Mouse (Mus musculus): ENCODE results near the gene Pfdn4. TPM values are rescaled to one million over a fixed set of nuclear protein-coding genes. Genes with fewer than 3 reads are reported as not detected.

The Pfdn4 gene
- total and polyA plus RNA-seq, 3 experiments, result 60.5 to 70.9 TPM; not detected in 1

GRCm38 (mm10) chr2:170474125-170474524 lies 22.1 kb upstream of the Pfdn4 start:
- Histone ChIP-seq H3K27me3 (ENCODE audit: control insufficient read depth in 1 of 2, insufficient read depth in 2 of 2, low read length in 2 of 2) (no peaks in the 10 kb centered on the region), H3K9me3 (replicated peaks; ENCODE audit: insufficient read depth, low read length) (no peaks in the 10 kb centered on the region), H3K36me3 (ENCODE audit: control insufficient read depth in 1 of 2, insufficient read depth in 2 of 2, low read length in 2 of 2) (no peaks in the 10 kb centered on the region), H3K4me1 (ENCODE audit: control insufficient read depth in 1 of 2, insufficient read depth in 2 of 2, low read length in 2 of 2) (no peaks in the 10 kb centered on the region), H3K79me2 (ENCODE audit: control insufficient read depth, insufficient read depth, low read length, poor library complexity) (no peaks in the 10 kb centered on the region), H3K9ac (ENCODE audit: control insufficient read depth, low read depth, low read length, poor library complexity, severe bottlenecking) (no peak overlapping the region), H3K27ac (ENCODE audit: control insufficient read depth, low read depth, low read length) (no peak overlapping the region), H3K4me3 (ENCODE audit: control insufficient read depth in 1 of 2, insufficient read depth in 1 of 2, low read depth in 2 of 2, low read length in 2 of 2) (no peak overlapping the region)
- no peak for DNase-seq (ENCODE audit: low read depth, low spot score)
- TF ChIP-seq POLR2AphosphoS5 (IDR thresholded peaks at IDR 0.05; ENCODE audit: borderline replicate concordance, low read depth, low read length) (no peak), ZC3H11A (IDR thresholded peaks at IDR 0.05; ENCODE audit: low read depth, low read length) (no peak), TAL1 (IDR thresholded peaks at IDR 0.05; ENCODE audit: low read length) (no peak), POLR2A (IDR thresholded peaks at IDR 0.05; ENCODE audit: control insufficient read depth in 1 of 2, insufficient read depth in 1 of 2, low read depth in 1 of 2, low read length in 2 of 2, poor library complexity in 1 of 2) (no peak), KAT2A (conservative IDR thresholded peaks at IDR 0.05; ENCODE audit: low read depth, low read length) (no peak), MEF2A (IDR thresholded peaks at IDR 0.05; ENCODE audit: extremely low read depth, insufficient replicate concordance, low read depth, low read length, poor library complexity, severe bottlenecking) (no peak), ZMIZ1 (IDR thresholded peaks at IDR 0.05; ENCODE audit: low read depth, low read length) (no peak), BHLHE40 (IDR thresholded peaks at IDR 0.05; ENCODE audit: borderline replicate concordance, low read depth, low read length) (no peak), CTCF (IDR thresholded peaks at IDR 0.05 in 2 of 3, conservative IDR thresholded peaks at IDR 0.05 in 1 of 3; ENCODE audit: control insufficient read depth in 1 of 3, insufficient read depth in 1 of 3, low read depth in 2 of 3, low read length in 3 of 3, poor library complexity in 1 of 3, severe bottlenecking in 1 of 3) (no peak), MYB (IDR thresholded peaks at IDR 0.05; ENCODE audit: low read depth, low read length) (no peak), RCOR1 (IDR thresholded peaks at IDR 0.05; ENCODE audit: low read depth, low read length) (no peak), TCF12 (IDR thresholded peaks at IDR 0.05; ENCODE audit: low read depth, low read length) (no peak)

GRCm38 (mm10) chr2:170475164-170475563 lies 21.1 kb upstream of the Pfdn4 start:
- TF ChIP-seq POLR2A (IDR thresholded peaks at IDR 0.05; ENCODE audit: control insufficient read depth in 1 of 2, insufficient read depth in 1 of 2, low read depth in 1 of 2, low read length in 2 of 2, poor library complexity in 1 of 2) (no peak), JUND (IDR thresholded peaks at IDR 0.05; ENCODE audit: low read depth, low read length) (no peak), MAFK (IDR thresholded peaks at IDR 0.05; ENCODE audit: borderline replicate concordance, low read depth, low read length) (no peak), USF1 (IDR thresholded peaks at IDR 0.05; ENCODE audit: low read depth, low read length) (no peak), ZC3H11A (IDR thresholded peaks at IDR 0.05; ENCODE audit: low read depth, low read length) (no peak), E2F4 (IDR thresholded peaks at IDR 0.05; ENCODE audit: borderline replicate concordance, low read depth, low read length) (no peak), ZKSCAN1 (IDR thresholded peaks at IDR 0.05; ENCODE audit: low read depth, low read length) (no peak), BHLHE40 (IDR thresholded peaks at IDR 0.05; ENCODE audit: borderline replicate concordance, low read depth, low read length) (no peak), KAT2A (conservative IDR thresholded peaks at IDR 0.05; ENCODE audit: low read depth, low read length) (no peak), CHD1 (IDR thresholded peaks at IDR 0.05; ENCODE audit: low read depth, low read length) (no peak), MYC (IDR thresholded peaks at IDR 0.05; ENCODE audit: low read depth, low read length) (no peak), ETS1 (IDR thresholded peaks at IDR 0.05; ENCODE audit: low read depth, low read length) (no peak), ZNF384 (IDR thresholded peaks at IDR 0.05; ENCODE audit: low read depth, low read length) (no peak), POLR2AphosphoS5 (IDR thresholded peaks at IDR 0.05; ENCODE audit: borderline replicate concordance, low read depth, low read length) (no peak), GATA1 (IDR thresholded peaks at IDR 0.05; ENCODE audit: low read depth, low read length) (no peak), SIN3A (IDR thresholded peaks at IDR 0.05; ENCODE audit: low read length) (no peak), CHD2 (IDR thresholded peaks at IDR 0.05; ENCODE audit: low read length) (no peak), USF2 (IDR thresholded peaks at IDR 0.05; ENCODE audit: borderline replicate concordance in 1 of 2, insufficient read depth in 1 of 2, low read depth in 1 of 2, low read length in 2 of 2) (no peak), SMC3 (IDR thresholded peaks at IDR 0.05; ENCODE audit: low read depth, low read length) (no peak), MAZ (IDR thresholded peaks at IDR 0.05; ENCODE audit: low read depth, low read length) (no peak)
- no peaks in the 10 kb centered on the region for H3K27me3 ChIP-seq (ENCODE audit: control insufficient read depth in 1 of 2, insufficient read depth in 2 of 2, low read length in 2 of 2)
- no peak overlapping the region for H3K4me3 ChIP-seq (ENCODE audit: control insufficient read depth in 1 of 2, insufficient read depth in 1 of 2, low read depth in 2 of 2, low read length in 2 of 2)
- no peaks in the 10 kb centered on the region for H3K9me3 ChIP-seq (replicated peaks; ENCODE audit: insufficient read depth, low read length)
- H3K27ac ChIP-seq (ENCODE audit: control insufficient read depth, low read depth, low read length), result no peak overlapping the region
- no peak overlapping the region for H3K9ac ChIP-seq (ENCODE audit: control insufficient read depth, low read depth, low read length, poor library complexity, severe bottlenecking)
- no peak for DNase-seq (ENCODE audit: low read depth, low spot score)
- no peaks in the 10 kb centered on the region for H3K4me1 ChIP-seq (ENCODE audit: control insufficient read depth in 1 of 2, insufficient read depth in 2 of 2, low read length in 2 of 2)
- H3K36me3 ChIP-seq (ENCODE audit: control insufficient read depth in 1 of 2, insufficient read depth in 2 of 2, low read length in 2 of 2), result no peaks in the 10 kb centered on the region
- H3K79me2 ChIP-seq (ENCODE audit: control insufficient read depth, insufficient read depth, low read length, poor library complexity), result no peaks in the 10 kb centered on the region

Measured in MEL (cell line).